Mouse (Mus musculus): ENCODE data around the gene Rfxank.
A peak's percentile ranks its signal among the peaks of the same experiment; 100 is the strongest.

Rfxank gene

DNA sequence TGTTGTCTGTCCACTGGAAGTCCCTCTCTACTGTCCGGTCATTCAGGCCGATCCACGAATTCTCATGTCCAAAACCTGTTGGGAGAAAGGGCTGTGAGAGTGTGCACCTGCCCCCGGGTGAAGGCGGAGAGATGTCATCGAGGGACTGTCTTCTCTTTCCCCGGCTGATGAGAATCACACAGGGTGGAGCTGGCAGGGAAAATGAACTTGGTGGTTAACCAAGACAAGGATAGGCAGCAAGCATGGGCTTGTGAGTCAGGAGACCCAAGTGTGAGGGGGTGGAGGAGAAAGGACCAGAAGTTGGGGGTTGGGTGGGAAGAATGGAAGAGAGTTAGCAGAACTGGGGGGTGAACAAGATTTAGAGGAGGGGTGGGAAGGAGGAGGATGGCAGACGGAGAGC lies 38.7 kb downstream of the Rfxank start:
- no peaks in the 10 kb centered on the region for H3K27me3 ChIP-seq (ENCODE audit: control insufficient read depth, insufficient read depth, low read length, poor library complexity, severe bottlenecking)
- H3K36me3 ChIP-seq (ENCODE audit: control insufficient read depth, insufficient read depth, low read length, poor library complexity, severe bottlenecking): no peaks in the 10 kb centered on the region
- DNase-seq (ENCODE audit: low read depth, low spot score): no peak

GRCm38 (mm10) chr8:70099276-70099675 lies 39.7 kb downstream of the Rfxank start:
- Histone ChIP-seq H3K36me3 (ENCODE audit: control insufficient read depth, insufficient read depth, low read length, poor library complexity, severe bottlenecking) (no peaks in the 10 kb centered on the region), H3K27me3 (ENCODE audit: control insufficient read depth, insufficient read depth, low read length, poor library complexity, severe bottlenecking) (no peaks in the 10 kb centered on the region)
- no peak for DNase-seq (ENCODE audit: low read depth, low spot score)

- DNase-seq (ENCODE audit: low read depth, low spot score): no peak
- Histone ChIP-seq H3K27me3 (ENCODE audit: control insufficient read depth, insufficient read depth, low read length, poor library complexity, severe bottlenecking) (no peaks in the 10 kb centered on the region), H3K36me3 (ENCODE audit: control insufficient read depth, insufficient read depth, low read length, poor library complexity, severe bottlenecking) (no peaks in the 10 kb centered on the region)
Observed at GRCm38 (mm10) chr8:70092786-70093185, 46.2 kb downstream of the Rfxank start.

DNA sequence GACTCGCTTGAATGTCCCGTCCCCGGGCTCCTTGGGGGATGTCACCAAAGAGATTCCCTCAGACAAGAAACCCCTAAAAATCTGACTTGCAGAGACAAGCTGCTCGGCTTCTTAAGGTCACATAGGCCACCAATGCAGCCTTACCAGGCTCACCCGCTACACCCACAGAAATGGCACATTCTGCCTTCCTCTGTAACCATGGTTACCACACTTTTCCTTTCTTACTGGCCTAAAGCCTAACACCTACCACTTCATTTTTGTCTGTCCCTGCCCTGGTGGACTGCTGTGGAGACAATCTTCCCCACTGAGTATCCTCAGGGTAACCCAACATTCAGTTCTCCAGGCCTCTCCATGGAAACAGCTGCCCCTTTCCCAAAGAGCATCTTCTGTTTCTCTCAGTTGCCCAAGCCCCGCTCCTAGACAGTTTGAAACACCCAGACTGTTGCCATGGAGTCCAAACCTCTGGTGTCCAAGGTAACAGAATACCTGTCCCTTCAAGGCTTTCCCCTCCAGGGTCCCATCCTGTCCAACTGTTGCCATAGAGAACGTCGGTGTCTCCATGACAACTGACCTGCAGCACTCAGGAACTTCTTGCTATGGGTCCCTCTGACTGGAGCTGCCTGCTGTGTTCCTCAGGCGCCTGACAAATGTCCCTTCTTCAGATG lies 49.5 kb downstream of the Rfxank start:
- Histone ChIP-seq H3K27me3 (ENCODE audit: control insufficient read depth, insufficient read depth, low read length, poor library complexity, severe bottlenecking) (no peaks in the 10 kb centered on the region; the same call in 1 of the 2 replicates), H3K36me3 (ENCODE audit: control insufficient read depth, insufficient read depth, low read length, poor library complexity, severe bottlenecking) (no peaks in the 10 kb centered on the region)
- no peak for DNase-seq (ENCODE audit: low read depth, low spot score)

DNA sequence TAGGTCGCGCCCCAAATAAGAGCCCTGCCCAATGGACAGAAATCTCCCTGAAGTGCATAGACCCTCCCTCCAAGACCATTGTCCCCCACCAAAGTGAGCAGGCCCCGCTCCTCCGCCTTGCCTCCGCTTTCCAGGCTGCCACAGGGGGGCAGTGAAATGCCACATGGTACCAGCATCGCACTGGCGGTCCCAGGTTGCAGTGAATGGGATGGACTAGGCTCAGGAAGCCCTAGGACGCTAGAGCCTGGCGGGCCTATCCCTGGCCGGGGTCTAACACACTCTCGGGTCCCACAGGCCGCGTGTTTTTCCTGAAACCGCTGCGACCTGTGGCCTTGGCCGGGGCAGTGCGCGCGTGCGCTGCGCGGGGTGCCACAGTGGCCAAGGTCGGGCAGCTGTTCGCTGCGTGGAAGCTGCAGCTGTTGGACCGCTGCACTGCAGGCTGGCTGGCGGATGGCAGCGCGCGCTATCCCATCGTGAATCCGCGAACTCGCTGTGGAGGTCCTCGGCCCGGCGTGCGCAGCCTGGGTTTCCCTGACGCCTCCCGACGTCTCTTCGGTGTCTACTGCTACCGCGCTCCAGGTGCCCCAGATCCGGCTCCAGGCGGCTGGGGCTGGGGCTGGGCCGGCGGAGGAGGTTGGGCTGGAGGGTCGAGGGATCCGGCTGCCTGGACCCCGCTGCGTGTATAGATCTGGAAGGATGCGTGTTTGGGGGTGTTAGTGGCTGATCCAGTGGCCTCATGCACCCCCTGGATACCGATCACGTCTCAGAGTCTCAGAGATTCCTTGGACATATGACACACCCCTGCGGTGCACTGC lies 50.9 kb downstream of the Rfxank start:
- no peaks in the 10 kb centered on the region; the same call in 1 of the 2 replicates for H3K27me3 ChIP-seq (ENCODE audit: control insufficient read depth, insufficient read depth, low read length, poor library complexity, severe bottlenecking)
- peak; percentile 48 for DNase-seq (ENCODE audit: low read depth, low spot score)
- no peaks in the 10 kb centered on the region for H3K36me3 ChIP-seq (ENCODE audit: control insufficient read depth, insufficient read depth, low read length, poor library complexity, severe bottlenecking)

DNA sequence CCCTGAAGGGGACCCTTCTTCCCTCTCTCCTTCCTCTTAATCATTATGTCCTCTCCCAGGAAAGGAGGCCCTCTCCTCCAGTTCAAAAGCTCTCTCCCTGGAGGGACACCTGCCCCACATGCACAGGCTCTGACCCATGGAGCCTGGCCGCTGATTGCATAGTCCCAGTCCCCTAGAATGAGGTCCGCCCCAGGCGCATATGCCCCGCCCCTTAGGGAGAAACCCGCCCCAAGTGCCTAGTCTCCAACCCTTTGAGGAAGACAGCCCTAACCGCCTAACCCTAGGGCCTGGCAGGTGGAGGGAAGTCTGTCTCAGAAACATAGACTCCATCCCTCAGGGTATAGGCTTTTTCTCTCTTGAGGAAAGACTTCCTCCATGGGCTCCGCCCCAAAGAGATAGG lies 51.7 kb downstream of the Rfxank start:
- Histone ChIP-seq H3K27me3 (ENCODE audit: control insufficient read depth, insufficient read depth, low read length, poor library complexity, severe bottlenecking) (no peaks in the 10 kb centered on the region; the same call in 1 of the 2 replicates), H3K36me3 (ENCODE audit: control insufficient read depth, insufficient read depth, low read length, poor library complexity, severe bottlenecking) (no peaks in the 10 kb centered on the region)
- DNase-seq (ENCODE audit: low read depth, low spot score): no peak

DNA sequence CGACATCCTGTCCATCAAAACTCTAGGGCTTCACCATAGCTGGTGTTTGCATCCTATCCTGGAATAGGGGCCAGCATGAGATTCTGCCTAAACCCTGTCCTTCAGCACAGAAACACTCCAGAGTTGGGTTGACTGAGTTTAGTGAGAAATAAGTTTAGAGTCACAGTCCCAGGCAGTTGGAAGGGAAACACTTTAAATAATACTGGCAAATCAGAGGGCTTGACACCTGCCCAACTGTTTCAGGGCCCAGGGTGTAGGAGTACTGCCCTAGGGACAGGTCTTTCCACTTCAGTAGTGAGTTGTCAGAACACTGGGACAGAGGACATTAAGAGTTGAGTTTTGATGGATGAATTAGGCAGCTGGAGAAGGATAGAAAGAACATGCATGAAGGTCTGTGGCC lies 52.8 kb downstream of the Rfxank start:
- DNase-seq (ENCODE audit: low read depth, low spot score): no peak
- no peaks in the 10 kb centered on the region; the same call in 1 of the 2 replicates for H3K27me3 ChIP-seq (ENCODE audit: control insufficient read depth, insufficient read depth, low read length, poor library complexity, severe bottlenecking)
- H3K36me3 ChIP-seq (ENCODE audit: control insufficient read depth, insufficient read depth, low read length, poor library complexity, severe bottlenecking): no peaks in the 10 kb centered on the region

GRCm38 (mm10) chr8:70084191-70085065 lies 54.5 kb downstream of the Rfxank start:
- no peak for DNase-seq (ENCODE audit: low read depth, low spot score)
- Histone ChIP-seq H3K36me3 (ENCODE audit: control insufficient read depth, insufficient read depth, low read length, poor library complexity, severe bottlenecking) (no peaks in the 10 kb centered on the region), H3K27me3 (ENCODE audit: control insufficient read depth, insufficient read depth, low read length, poor library complexity, severe bottlenecking) (no peaks in the 10 kb centered on the region; the same call in 1 of the 2 replicates)

GRCm38 (mm10) chr8:70083285-70083684 lies 55.7 kb downstream of the Rfxank start, which contains the start of gene Hapln4:
Gene Hapln4, plus strand, starts transcription at chr8:70083457.
- peak; percentile 53 for DNase-seq (ENCODE audit: low read depth, low spot score)
- no peaks in the 10 kb centered on the region for H3K36me3 ChIP-seq (ENCODE audit: control insufficient read depth, insufficient read depth, low read length, poor library complexity, severe bottlenecking)
- no peaks in the 10 kb centered on the region; the same call in 1 of the 2 replicates for H3K27me3 ChIP-seq (ENCODE audit: control insufficient read depth, insufficient read depth, low read length, poor library complexity, severe bottlenecking)

DNA sequence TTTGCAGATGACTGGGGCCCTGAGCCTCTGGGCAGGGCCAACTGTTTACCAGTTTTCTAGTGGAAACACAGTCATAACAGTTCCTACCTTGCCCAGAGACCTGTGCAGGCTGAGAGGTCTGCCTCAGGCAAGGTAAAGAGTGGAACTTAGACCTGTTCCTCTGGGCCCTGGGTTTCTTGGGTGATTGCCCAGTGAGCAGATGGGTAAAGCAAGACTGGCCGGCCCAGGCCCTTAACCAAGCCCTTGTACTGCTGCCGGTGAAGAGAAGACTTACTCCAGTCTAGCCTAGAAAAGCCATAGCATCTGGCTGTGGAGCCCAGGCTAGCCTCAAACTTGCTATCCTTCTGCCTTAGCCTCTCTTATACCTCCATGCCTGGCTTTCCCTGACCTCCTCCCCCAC lies 57.0 kb downstream of the Rfxank start:
- no peaks in the 10 kb centered on the region; the same call in 1 of the 2 replicates for H3K27me3 ChIP-seq (ENCODE audit: control insufficient read depth, insufficient read depth, low read length, poor library complexity, severe bottlenecking)
- H3K36me3 ChIP-seq (ENCODE audit: control insufficient read depth, insufficient read depth, low read length, poor library complexity, severe bottlenecking): no peaks in the 10 kb centered on the region
- DNase-seq (ENCODE audit: low read depth, low spot score): no peak

Measured in splenic B cell, adult 2 months (primary cell).